Mouse (Mus musculus): ENCODE measurements around the gene Ess2. TPM values are rescaled to one million over a fixed set of nuclear protein-coding genes. Genes with fewer than 3 reads are reported as not detected.

Gene Ess2
- polyA plus RNA-seq, 1 experiment from 2014 or later: 37.3 TPM

DNA sequence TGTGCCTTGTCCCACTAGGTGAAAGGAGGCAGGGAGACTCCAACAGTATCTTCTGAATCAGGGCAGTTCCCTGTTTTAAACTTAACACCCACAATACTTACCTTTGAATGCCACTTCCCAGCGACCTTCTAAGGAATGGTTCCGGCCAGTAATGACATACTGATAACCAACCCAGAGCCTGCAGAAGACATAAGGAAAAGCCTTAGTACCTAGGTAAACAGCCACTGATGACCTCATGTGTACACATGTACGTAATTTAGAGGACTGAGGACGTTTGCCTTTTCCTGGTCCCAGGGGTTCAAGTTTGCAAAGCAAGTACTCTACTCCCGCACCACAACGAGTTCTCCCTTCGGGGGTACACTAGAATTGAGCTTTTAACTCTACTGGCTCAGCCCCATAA lies 54.0 kb downstream of the Ess2 start:
- Histone ChIP-seq H3K27ac (ENCODE audit: low read depth) (no peak overlapping the region), H3K4me2 (no peak overlapping the region), H3K27me3 (ENCODE audit: insufficient read depth, low read length) (no peaks in the 10 kb centered on the region), H3K4me1 (ENCODE audit: insufficient read depth) (no peaks in the 10 kb centered on the region), H3K4me3 (ENCODE audit: low read depth, low read length) (no peak overlapping the region), H3K9ac (no peak overlapping the region), H3K9me3 (ENCODE audit: low read depth, low read length) (no peaks in the 10 kb centered on the region), H3K36me3 (ENCODE audit: insufficient read depth) (peaks cover 79% of the 10 kb centered on the region)
- 70% methylated on average over 7 of the region's 7 CpGs for WGBS
- TF ChIP-seq CTCF (IDR thresholded peaks at IDR 0.05; ENCODE audit: low read depth): no peak
- ATAC-seq (ENCODE audit: insufficient read depth): no peak
- no peak for DNase-seq

DNA sequence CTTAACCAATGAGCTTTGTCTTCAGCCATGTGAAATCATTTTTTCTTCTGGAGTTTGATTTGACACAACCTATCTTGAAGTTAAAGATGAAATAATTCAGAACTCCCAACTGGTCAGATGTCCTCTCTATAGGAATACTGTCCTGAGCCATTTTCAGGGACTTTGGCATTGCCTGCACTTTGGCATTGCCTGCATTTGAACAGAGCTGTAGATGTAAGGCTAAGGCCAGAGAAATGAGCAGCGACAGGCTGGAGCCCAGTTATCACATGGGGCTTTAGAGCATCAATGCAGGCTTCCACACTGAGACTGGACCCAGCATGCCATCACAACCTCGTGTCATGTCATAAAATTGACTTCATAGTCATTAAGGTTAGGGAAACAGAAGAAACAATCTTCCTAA lies 57.9 kb downstream of the Ess2 start:
- Histone ChIP-seq H3K4me3 (ENCODE audit: low read depth, low read length) (no peak overlapping the region), H3K27ac (ENCODE audit: low read depth) (no peak overlapping the region), H3K27me3 (ENCODE audit: insufficient read depth, low read length) (no peaks in the 10 kb centered on the region), H3K9ac (no peak overlapping the region), H3K4me2 (no peak overlapping the region), H3K36me3 (ENCODE audit: insufficient read depth) (peaks cover 87% of the 10 kb centered on the region), H3K9me3 (ENCODE audit: low read depth, low read length) (no peaks in the 10 kb centered on the region), H3K4me1 (ENCODE audit: insufficient read depth) (no peaks in the 10 kb centered on the region)
- WGBS: 86% methylated on average over 2 of the region's 2 CpGs
- no peak for TF ChIP-seq CTCF (IDR thresholded peaks at IDR 0.05; ENCODE audit: low read depth)
- ATAC-seq (ENCODE audit: insufficient read depth) (no peak), DNase-seq (no peak)

DNA sequence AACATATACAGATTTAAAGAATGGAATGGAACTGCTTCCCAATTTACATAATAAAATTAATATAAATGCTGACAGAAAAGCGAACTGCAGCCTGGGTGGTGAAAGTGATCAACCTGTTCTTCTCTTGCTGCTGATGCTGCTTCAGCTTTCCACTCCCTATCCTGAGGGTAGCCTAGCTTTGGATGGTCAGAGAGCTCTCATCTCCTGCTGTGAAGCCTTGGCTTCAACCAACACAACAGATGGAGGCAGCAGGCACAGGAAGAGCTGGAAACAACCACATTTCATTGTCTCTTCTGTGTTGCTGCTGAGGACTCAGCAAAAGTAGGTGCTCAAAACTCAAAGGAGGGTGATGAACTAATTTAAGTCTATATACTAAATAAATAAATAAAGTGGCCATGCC lies 59.3 kb downstream of the Ess2 start:
- TF ChIP-seq CTCF (IDR thresholded peaks at IDR 0.05; ENCODE audit: low read depth): no peak
- Histone ChIP-seq H3K9me3 (ENCODE audit: low read depth, low read length) (no peaks in the 10 kb centered on the region), H3K27me3 (ENCODE audit: insufficient read depth, low read length) (no peaks in the 10 kb centered on the region), H3K4me3 (ENCODE audit: low read depth, low read length) (no peak overlapping the region), H3K36me3 (ENCODE audit: insufficient read depth) (peaks cover 87% of the 10 kb centered on the region), H3K4me2 (no peak overlapping the region), H3K27ac (ENCODE audit: low read depth) (no peak overlapping the region), H3K9ac (no peak overlapping the region), H3K4me1 (ENCODE audit: insufficient read depth) (no peaks in the 10 kb centered on the region)
- ATAC-seq (ENCODE audit: insufficient read depth) (no peak), DNase-seq (no peak)
- 85% methylated on average over 1 of the region's 1 CpGs for WGBS

- DNase-seq (no peak), ATAC-seq (ENCODE audit: insufficient read depth) (no peak)
- peaks cover 87% of the 10 kb centered on the region for H3K36me3 ChIP-seq (ENCODE audit: insufficient read depth)
- no peak overlapping the region for H3K9ac ChIP-seq
- no peaks in the 10 kb centered on the region for H3K4me1 ChIP-seq (ENCODE audit: insufficient read depth)
- H3K27ac ChIP-seq (ENCODE audit: low read depth): no peak overlapping the region
- H3K4me3 ChIP-seq (ENCODE audit: low read depth, low read length): no peak overlapping the region
- no peak for TF ChIP-seq CTCF (IDR thresholded peaks at IDR 0.05; ENCODE audit: low read depth)
- WGBS: 93% methylated on average over 5 of the region's 5 CpGs
- H3K9me3 ChIP-seq (ENCODE audit: low read depth, low read length): no peaks in the 10 kb centered on the region
- no peaks in the 10 kb centered on the region for H3K27me3 ChIP-seq (ENCODE audit: insufficient read depth, low read length)
- no peak overlapping the region for H3K4me2 ChIP-seq
Measured at GRCm38 (mm10) chr16:17851331-17851730, 59.8 kb downstream of the Ess2 start.

Other genes starting within 250 kb of the Ess2 start
- gene Med15, start 178.5 kb downstream of the Ess2 start, polyA plus RNA-seq (2014; fragmentation: Nextera tagmentation; extraction: Ambion mirVana): 40.8 and 46.0 TPM in 2 replicates
- 67.0 and 70.7 TPM in 2 replicates for gene Klhl22, start 151.7 kb downstream of the Ess2 start, polyA plus RNA-seq (2014; fragmentation: Nextera tagmentation; extraction: Ambion mirVana)
- 32.7 and 36.3 TPM in 2 replicates for gene Scarf2, start 114.1 kb downstream of the Ess2 start, polyA plus RNA-seq (2014; fragmentation: Nextera tagmentation; extraction: Ambion mirVana)
- 0.18 TPM in 1 of 2 replicates, not detected in the other for gene B830017H08Rik, start 78.2 kb downstream of the Ess2 start, polyA plus RNA-seq (2014; fragmentation: Nextera tagmentation; extraction: Ambion mirVana)
- gene Car15, start 73.0 kb downstream of the Ess2 start, polyA plus RNA-seq (2014; fragmentation: Nextera tagmentation; extraction: Ambion mirVana): 2.6 and 2.7 TPM in 2 replicates
- 0.29 and 0.55 TPM in 2 replicates for gene Gm20518, start 19.7 kb downstream of the Ess2 start, polyA plus RNA-seq (2014; fragmentation: Nextera tagmentation; extraction: Ambion mirVana)
- 0.07 and 0.09 TPM in 2 replicates for gene Tssk1, start 17.1 kb downstream of the Ess2 start, polyA plus RNA-seq (2014; fragmentation: Nextera tagmentation; extraction: Ambion mirVana)
- gene Dgcr2, start 12.8 kb downstream of the Ess2 start, polyA plus RNA-seq (2014; fragmentation: Nextera tagmentation; extraction: Ambion mirVana): 94.6 and 105 TPM in 2 replicates
- gene Tssk2, start 12.7 kb downstream of the Ess2 start, polyA plus RNA-seq (2014; fragmentation: Nextera tagmentation; extraction: Ambion mirVana): not detected in 2 replicates
- gene Gsc2, start 3.7 kb upstream of the Ess2 start, polyA plus RNA-seq (2014; fragmentation: Nextera tagmentation; extraction: Ambion mirVana): 0.21 TPM in 1 of 2 replicates, not detected in the other
- gene Slc25a1, start 16.9 kb upstream of the Ess2 start, polyA plus RNA-seq (2014; fragmentation: Nextera tagmentation; extraction: Ambion mirVana): 59.0 and 66.6 TPM in 2 replicates
- gene Vpreb2, start 69.1 kb upstream of the Ess2 start, polyA plus RNA-seq (2014; fragmentation: Nextera tagmentation; extraction: Ambion mirVana): not detected in 2 replicates
- 93.8 and 97.3 TPM in 2 replicates for gene Dgcr6, start 141.5 kb upstream of the Ess2 start, polyA plus RNA-seq (2014; fragmentation: Nextera tagmentation; extraction: Ambion mirVana)
- 14.8 and 17.5 TPM in 2 replicates for gene Prodh, start 178.9 kb upstream of the Ess2 start, polyA plus RNA-seq (2014; fragmentation: Nextera tagmentation; extraction: Ambion mirVana)
- gene Rtn4r, start 216.3 kb upstream of the Ess2 start, polyA plus RNA-seq (2014; fragmentation: Nextera tagmentation; extraction: Ambion mirVana): 1.3 and 1.7 TPM in 2 replicates

Data from lung, embryonic 14.5 days (tissue).